Mouse (Mus musculus) lung, postnatal 10 days (tissue): ENCODE measurements around the gene Hps5.
A peak's percentile ranks its signal among the peaks of the same experiment; 100 is the strongest.

Source experiments
- DNase-seq: peaks from one replicate; pipeline ENCODE4 v3.0.0; 2021

Gene Hps5

DNA sequence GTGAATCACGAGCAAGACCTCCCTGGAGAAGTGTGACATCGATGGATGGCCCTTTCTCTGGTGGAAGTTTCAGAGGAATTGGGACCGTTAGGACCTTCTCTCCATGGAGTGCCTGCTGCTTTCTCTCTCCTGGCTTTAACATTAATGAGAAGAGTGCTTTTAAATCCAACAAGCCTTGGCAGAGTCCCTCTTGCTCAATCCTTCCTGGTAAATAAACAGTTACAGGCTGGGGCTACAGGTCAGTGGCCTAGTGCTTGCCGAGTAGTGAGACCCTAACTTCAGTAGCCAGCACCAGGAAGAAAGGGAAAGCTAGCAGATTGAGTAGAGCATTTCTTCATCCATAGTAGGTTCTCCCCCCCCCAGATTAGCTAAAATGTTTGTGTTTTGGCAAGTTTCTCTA lies 63.4 kb downstream of the Hps5 start, which contains the start of gene Saa4:
Gene Saa4, minus strand, starts transcription at position 146 of the 400 bp plus-strand sequence.
- DNase-seq, result no peak

DNA sequence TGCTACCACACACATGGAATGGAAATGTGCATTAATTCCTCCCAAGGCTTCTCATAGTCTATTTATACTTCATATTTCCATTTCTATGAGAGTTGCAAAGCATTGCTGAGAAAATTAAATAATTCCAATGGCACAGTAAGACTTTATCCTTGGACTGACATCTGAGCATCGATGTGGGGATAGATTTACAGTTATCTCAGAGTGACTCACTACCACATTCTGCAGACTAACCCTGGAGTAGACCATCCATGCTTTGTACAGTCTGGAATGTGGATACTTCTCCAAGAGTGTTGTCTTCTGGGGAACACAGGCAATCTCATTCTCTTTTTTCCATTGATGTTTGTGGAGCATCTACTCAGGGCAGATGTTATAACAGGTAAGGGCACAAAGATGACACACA lies 68.3 kb downstream of the Hps5 start:
- no peak for DNase-seq

DNA sequence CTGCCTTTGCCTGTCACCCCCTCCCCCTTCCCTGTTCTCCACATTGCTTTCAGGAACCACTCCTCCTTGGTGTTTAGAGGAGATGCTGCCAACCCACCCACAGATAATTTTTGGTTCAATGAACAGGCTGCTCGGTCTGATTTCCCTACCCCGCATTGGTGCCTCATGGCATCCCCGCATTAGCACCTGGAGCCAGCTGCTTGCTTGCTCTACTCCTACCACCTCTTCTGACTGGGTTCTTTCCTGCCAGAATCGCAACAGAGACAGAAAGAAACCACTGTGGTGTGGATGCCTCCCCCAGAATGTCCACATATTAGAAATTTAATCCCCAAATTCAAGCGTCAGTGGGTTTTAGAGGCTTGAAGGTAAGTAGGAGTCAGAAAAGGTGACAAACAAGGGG lies 71.5 kb downstream of the Hps5 start:
- no peak for DNase-seq

DNA sequence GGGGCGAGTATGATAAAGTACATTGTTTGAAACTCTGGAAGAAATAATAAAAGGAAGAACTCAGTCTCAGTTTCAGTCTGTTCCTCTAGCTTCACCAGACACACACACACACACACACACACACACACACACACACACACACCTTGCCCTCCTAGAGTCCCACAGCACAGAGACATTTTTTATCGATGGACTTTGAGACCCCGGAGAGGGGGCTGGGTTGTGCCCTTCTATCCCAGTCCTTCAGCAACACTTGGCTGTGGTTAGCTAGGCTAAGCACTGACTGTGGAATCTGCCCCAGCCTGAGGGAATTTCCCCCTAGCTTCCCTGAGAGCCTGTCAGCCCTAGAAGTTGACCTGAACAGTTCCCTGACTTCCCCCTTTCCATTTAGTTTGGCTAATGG lies 72.0 kb downstream of the Hps5 start:
- no peak for DNase-seq

DNA sequence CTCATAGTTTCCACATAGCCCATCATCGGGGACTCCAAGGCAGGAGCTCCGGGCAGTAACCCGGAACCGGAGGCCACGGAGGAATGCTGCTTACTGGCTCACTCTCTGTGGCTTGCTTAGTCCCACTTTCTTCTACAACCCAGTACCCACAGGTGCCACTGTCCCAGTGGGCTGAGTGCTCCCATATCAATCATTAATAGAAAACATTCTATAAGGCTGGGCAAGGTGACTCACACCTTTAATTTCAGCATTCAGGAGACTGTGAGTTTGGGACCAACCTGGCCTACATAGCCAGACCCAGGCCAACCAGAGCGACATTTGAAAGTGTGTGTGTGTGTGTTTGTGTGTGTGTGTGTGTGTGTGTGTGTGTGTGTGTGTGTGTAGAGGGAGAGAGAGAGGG lies 72.5 kb downstream of the Hps5 start:
- no peak for DNase-seq

DNA sequence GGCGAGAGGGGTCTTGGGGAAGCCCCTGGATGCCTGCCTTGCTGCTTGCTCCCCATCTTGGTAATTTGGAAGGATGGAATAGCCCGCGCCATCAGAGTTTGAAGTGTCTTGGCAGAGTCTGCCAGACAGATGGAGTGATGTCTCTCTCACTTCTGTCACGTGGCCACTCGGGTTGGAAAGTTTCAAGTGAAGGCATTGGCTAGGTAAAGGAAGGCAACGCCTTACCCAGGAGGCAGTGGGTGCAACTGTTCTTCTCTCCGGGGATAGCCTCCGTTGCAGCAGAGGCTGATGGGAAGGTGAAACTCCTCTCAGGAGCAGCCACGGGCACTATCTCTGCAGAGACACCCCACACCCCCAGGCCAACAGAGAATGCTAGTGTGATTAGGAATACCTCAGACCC lies 75.4 kb downstream of the Hps5 start:
- DNase-seq, result peak; percentile 22

DNA sequence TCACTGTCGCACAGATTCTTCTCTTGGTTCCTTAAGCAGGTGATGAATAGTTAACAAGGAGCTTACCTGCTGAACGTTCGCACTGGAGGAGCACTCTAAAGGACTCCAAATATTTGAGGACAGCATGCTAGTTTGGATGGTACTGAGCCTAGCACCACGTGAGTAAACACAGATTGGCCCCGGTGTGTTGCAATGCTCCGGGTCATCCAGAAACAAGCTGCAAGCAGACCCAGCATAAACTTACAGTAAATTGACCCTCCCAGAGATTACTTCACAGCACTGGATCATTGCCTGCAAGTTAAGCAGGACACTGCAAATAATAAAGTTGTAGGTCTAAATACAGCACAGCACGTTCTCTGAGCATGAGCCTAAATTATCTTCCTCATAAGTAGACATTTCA lies 76.3 kb downstream of the Hps5 start:
- peak; percentile 86 for DNase-seq

DNA sequence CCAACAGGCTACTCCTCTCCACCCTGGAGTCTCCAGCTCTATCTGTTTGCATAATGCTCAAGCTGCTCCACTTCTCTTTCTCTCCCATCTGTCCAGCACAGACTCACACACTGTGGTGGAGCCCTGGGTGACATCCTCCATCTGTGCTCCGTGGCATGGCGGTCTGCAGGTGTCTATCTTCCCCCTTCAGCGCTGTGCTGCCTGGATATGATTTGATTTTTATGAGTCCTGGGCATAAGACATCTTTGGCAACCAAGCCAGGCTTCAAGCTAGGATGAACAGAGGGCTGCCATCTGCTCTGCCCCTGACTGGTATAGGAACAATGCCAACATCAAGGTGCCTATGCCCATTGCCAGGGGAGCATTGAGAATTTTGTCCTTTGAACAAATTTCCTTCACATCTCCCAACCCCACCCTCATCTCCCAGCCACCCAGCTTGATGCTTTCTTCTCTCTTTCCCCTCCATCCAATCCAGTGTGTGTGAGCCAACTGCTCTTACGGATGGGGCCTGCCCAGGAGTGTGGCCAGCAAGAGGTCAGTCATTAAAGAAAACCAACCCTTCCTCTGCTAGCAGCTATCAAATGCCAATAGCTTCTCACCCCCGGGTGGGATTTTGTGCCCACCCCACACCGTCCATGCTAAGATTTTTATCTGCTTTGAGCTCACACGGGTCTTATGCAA lies 77.1 kb downstream of the Hps5 start:
- DNase-seq, result no peak

DNA sequence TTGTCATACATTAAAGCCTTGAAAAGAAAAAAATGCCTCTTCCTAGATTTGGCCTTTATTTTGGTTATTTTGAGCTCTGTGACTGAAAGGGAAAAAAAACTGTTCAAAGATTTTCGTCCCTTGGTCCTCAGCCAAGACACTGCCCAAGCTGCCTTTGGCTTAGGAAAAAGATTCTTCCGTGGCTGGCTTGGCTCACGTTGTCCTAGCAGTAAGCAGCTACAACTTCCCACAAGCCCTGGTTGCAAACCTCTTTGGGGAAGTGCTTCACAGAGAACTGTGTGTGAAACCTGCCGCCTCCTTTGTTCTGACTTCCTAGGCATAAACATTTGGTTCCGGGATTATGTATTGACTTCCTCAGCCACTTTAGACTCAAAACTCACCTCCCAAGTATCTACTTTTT lies 79.0 kb downstream of the Hps5 start:
- peak; percentile 80 for DNase-seq

DNA sequence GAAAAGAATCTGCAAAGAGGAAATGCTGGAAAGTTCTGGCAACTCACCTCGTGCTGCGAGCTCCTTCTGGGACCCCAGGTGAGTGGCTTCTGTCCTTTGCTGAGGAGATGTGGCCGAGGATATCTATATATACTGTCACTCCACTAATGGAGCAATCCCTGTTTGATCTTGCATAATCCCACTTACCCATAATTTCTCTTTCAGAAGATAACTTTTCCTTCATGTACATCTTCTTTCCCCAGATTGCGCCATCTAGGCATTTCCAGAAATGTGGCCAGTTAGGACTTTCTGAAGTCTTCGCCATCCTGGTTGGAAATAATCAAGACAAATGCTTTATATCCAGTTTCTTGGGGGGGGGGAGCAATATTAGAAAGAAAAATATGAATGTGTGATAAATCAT lies 80.3 kb downstream of the Hps5 start, which contains the start of gene Saa3:
Gene Saa3, minus strand, starts transcription at position 101 of the 400 bp plus-strand sequence.
- DNase-seq, result no peak

DNA sequence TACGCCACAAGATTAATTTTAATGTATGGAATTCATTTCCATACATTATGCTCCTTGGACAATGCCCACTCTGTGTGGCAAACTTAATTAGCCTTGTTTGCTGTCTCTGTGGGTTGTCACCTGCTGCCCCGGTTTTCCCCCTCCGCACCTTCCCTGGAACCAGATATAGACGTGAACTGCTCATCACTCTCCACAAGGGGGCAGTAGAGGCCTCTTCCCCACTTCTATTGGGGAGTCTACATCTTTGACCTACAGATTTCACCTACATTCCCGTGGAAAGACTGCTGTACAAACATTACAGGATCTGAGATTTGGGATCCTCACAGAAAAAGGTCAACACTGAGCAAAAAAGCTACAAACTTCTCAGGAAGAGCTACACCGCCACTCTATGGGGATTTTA lies 81.3 kb downstream of the Hps5 start:
- DNase-seq, result peak; percentile 75

DNA sequence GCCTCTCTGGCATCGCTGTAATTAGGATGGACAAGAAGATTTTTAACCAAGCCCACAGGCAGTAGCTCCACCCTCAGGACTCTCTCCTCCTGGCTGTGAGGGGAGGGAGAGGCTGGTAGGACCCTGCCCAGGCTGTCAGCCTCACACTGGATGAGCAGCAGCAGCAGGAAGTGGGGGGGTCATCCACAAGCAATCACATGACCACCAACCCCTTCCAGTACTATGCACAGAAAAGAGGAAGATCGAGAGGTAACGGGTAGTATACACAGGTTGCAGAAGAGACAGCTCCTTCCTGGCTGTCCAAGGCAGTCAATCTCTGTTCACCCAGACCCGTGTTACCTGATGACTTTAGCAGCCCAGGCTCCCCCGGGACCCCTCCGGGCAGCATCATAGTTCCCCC lies 83.6 kb downstream of the Hps5 start:
- DNase-seq, result no peak
